Mouse (Mus musculus) testis, postnatal 10 days (tissue): Measurements from ENCODE around the gene Slc48a1.

Experiments
- DNase-seq: peaks from one replicate; pipeline ENCODE4 v3.0.0; 2021; ENCODE audit warnings: low spot score

Slc48a1 gene

GRCm38 (mm10) chr15:97778311-97779098, at the start of gene Slc48a1:
Gene Slc48a1 (plus strand): TSS chr15:97778520.
- DNase-seq: no peak

GRCm38 (mm10) chr15:97728804-97729203, 49.5 kb upstream of the Slc48a1 start:
- peak; percentile 46 for DNase-seq

GRCm38 (mm10) chr15:97730365-97730764, 48.0 kb upstream of the Slc48a1 start:
- no peak for DNase-seq

GRCm38 (mm10) chr15:97731111-97731510, 47.2 kb upstream of the Slc48a1 start, which contains the start of gene Endou:
Gene Endou (minus strand): TSS chr15:97731339.
- no peak for DNase-seq

- DNase-seq: no peak
Observed at GRCm38 (mm10) chr15:97731988-97732387, 46.3 kb upstream of the Slc48a1 start.

GRCm38 (mm10) chr15:97738923-97739322, 39.4 kb upstream of the Slc48a1 start:
- DNase-seq: no peak

GRCm38 (mm10) chr15:97740283-97740732, 38.0 kb upstream of the Slc48a1 start:
- DNase-seq: no peak

GRCm38 (mm10) chr15:97741662-97742061, 36.7 kb upstream of the Slc48a1 start:
- no peak for DNase-seq

GRCm38 (mm10) chr15:97742074-97742473, 36.2 kb upstream of the Slc48a1 start:
- DNase-seq: no peak

- no peak for DNase-seq
Observed at GRCm38 (mm10) chr15:97742600-97742999, 35.7 kb upstream of the Slc48a1 start.

- no peak for DNase-seq
Observed at GRCm38 (mm10) chr15:97743210-97743609, 35.1 kb upstream of the Slc48a1 start.

- no peak for DNase-seq
Observed at GRCm38 (mm10) chr15:97743961-97744525, 34.3 kb upstream of the Slc48a1 start.

GRCm38 (mm10) chr15:97744930-97745329, 33.4 kb upstream of the Slc48a1 start:
- DNase-seq: peak; percentile 65

GRCm38 (mm10) chr15:97745331-97745730, 33.0 kb upstream of the Slc48a1 start:
- DNase-seq: peak; percentile 80

GRCm38 (mm10) chr15:97746278-97746677, 32.0 kb upstream of the Slc48a1 start:
- DNase-seq: no peak

GRCm38 (mm10) chr15:97746748-97747147, 31.6 kb upstream of the Slc48a1 start:
- no peak for DNase-seq

- no peak for DNase-seq
Observed at GRCm38 (mm10) chr15:97747486-97747885, 30.8 kb upstream of the Slc48a1 start.

GRCm38 (mm10) chr15:97748309-97748708, 30.0 kb upstream of the Slc48a1 start:
- no peak for DNase-seq

- no peak for DNase-seq
Observed at GRCm38 (mm10) chr15:97748964-97749363, 29.4 kb upstream of the Slc48a1 start.

- no peak for DNase-seq
Observed at GRCm38 (mm10) chr15:97749397-97749796, 28.9 kb upstream of the Slc48a1 start.

- no peak for DNase-seq
Observed at GRCm38 (mm10) chr15:97749841-97750240, 28.5 kb upstream of the Slc48a1 start.

GRCm38 (mm10) chr15:97750697-97751096, 27.6 kb upstream of the Slc48a1 start:
- peak; percentile 85 for DNase-seq

GRCm38 (mm10) chr15:97751676-97752075, 26.6 kb upstream of the Slc48a1 start:
- no peak for DNase-seq
